Mouse (Mus musculus): Measurements from ENCODE around the gene Lhfpl4. TPM values are rescaled to one million over a fixed set of nuclear protein-coding genes. Genes with fewer than 3 reads are reported as not detected.

Lhfpl4 gene
- total and polyA plus RNA-seq, 3 experiments, result 2.3 to 5.4 (median 3.8) TPM

- DNase-seq, result no peak
These were observed 26.7 kb downstream of the Lhfpl4 start for GRCm38 (mm10) chr6:113168316-113168975.

GRCm38 (mm10) chr6:113166661-113167251 lies 28.4 kb downstream of the Lhfpl4 start:
- peak; percentile 92 for DNase-seq

GRCm38 (mm10) chr6:113163513-113163912 lies 31.7 kb downstream of the Lhfpl4 start:
- no peak for DNase-seq

GRCm38 (mm10) chr6:113161982-113162381 lies 33.2 kb downstream of the Lhfpl4 start:
- DNase-seq, result no peak

- no peak for DNase-seq
These were observed 35.1 kb downstream of the Lhfpl4 start for GRCm38 (mm10) chr6:113160106-113160505.

GRCm38 (mm10) chr6:113156064-113156463 lies 39.1 kb downstream of the Lhfpl4 start:
- DNase-seq, result no peak

GRCm38 (mm10) chr6:113154886-113155285 lies 40.3 kb downstream of the Lhfpl4 start:
- no peak for DNase-seq

- DNase-seq, result no peak
These were observed 41.1 kb downstream of the Lhfpl4 start for GRCm38 (mm10) chr6:113154071-113154470.

- no peak for DNase-seq
These were observed 49.9 kb downstream of the Lhfpl4 start for GRCm38 (mm10) chr6:113145249-113145648.

GRCm38 (mm10) chr6:113144764-113145163 lies 50.4 kb downstream of the Lhfpl4 start:
- no peak for DNase-seq

- no peak for DNase-seq
These were observed 53.6 kb downstream of the Lhfpl4 start for GRCm38 (mm10) chr6:113141389-113142094.

- no peak for DNase-seq
These were observed 61.8 kb downstream of the Lhfpl4 start for GRCm38 (mm10) chr6:113133360-113133759.

- peak; percentile 21 for DNase-seq
These were observed 74.4 kb downstream of the Lhfpl4 start for GRCm38 (mm10) chr6:113120806-113121205.

Other genes with a start within 250 kb of the Lhfpl4 start
- 10 to 100 TPM; 14.3 to 21.2 TPM for gene Srgap3, start 248.1 kb downstream of the Lhfpl4 start, total RNA-seq (2021)
- 3.2 and 3.7 TPM in 2 replicates for gene Srgap3, start 248.1 kb downstream of the Lhfpl4 start, polyA plus RNA-seq (2012; rRNA removed)
- 10 to 100 TPM; 32.7 to 35.2 TPM for gene Thumpd3, start 149.2 kb downstream of the Lhfpl4 start, total RNA-seq (2021)
- 2.8 and 3.0 TPM in 2 replicates for gene Thumpd3, start 149.2 kb downstream of the Lhfpl4 start, polyA plus RNA-seq (2012; rRNA removed)
- 10 to 100 TPM; 72.0 to 96.9 TPM for gene Setd5, start 118.0 kb downstream of the Lhfpl4 start, total RNA-seq (2021)
- 22.8 and 24.3 TPM in 2 replicates for gene Setd5, start 118.0 kb downstream of the Lhfpl4 start, polyA plus RNA-seq (2012; rRNA removed)
- gene Mtmr14, start 42.5 kb upstream of the Lhfpl4 start, total RNA-seq (2021), result 10 to 100 TPM; 14.8 to 23.8 TPM
- gene Mtmr14, start 42.5 kb upstream of the Lhfpl4 start, polyA plus RNA-seq (2012; rRNA removed), result 46.7 and 47.1 TPM in 2 replicates
- 1 to 10 TPM; 2.8 to 3.4 TPM for gene Cpne9, start 86.9 kb upstream of the Lhfpl4 start, total RNA-seq (2021)
- gene Cpne9, start 86.9 kb upstream of the Lhfpl4 start, polyA plus RNA-seq (2012; rRNA removed), result 2.2 and 7.4 TPM in 2 replicates
- 10 to 100 TPM; 23.8 to 24.2 TPM for gene Brpf1, start 111.8 kb upstream of the Lhfpl4 start, total RNA-seq (2021)
- gene Brpf1, start 111.8 kb upstream of the Lhfpl4 start, polyA plus RNA-seq (2012; rRNA removed), result 14.3 and 15.1 TPM in 2 replicates
- 10 to 100 TPM; 10.5 to 16.4 TPM for gene Ogg1, start 131.6 kb upstream of the Lhfpl4 start, total RNA-seq (2021)
- gene Ogg1, start 131.6 kb upstream of the Lhfpl4 start, polyA plus RNA-seq (2012; rRNA removed), result 22.0 and 22.3 TPM in 2 replicates
- 10 to 100 TPM; 49.0 to 58.3 TPM for gene Camk1, start 148.6 kb upstream of the Lhfpl4 start, total RNA-seq (2021)
- gene Camk1, start 148.6 kb upstream of the Lhfpl4 start, polyA plus RNA-seq (2012; rRNA removed), result 56.7 and 69.9 TPM in 2 replicates
- 10 to 100 TPM; 35.1 to 47.0 TPM for gene Tada3, start 182.5 kb upstream of the Lhfpl4 start, total RNA-seq (2021)
- gene Tada3, start 182.5 kb upstream of the Lhfpl4 start, polyA plus RNA-seq (2012; rRNA removed), result 32.4 and 34.5 TPM in 2 replicates
- gene Arpc4, start 182.7 kb upstream of the Lhfpl4 start, total RNA-seq (2021), result 100 to 1,000 TPM; 175 to 211 TPM
- 61.0 and 62.3 TPM in 2 replicates for gene Arpc4, start 182.7 kb upstream of the Lhfpl4 start, polyA plus RNA-seq (2012; rRNA removed)
- gene Ttll3, start 193.9 kb upstream of the Lhfpl4 start, total RNA-seq (2021), result 1 to 10 TPM; 2.1 to 3.5 TPM
- gene Ttll3, start 193.9 kb upstream of the Lhfpl4 start, polyA plus RNA-seq (2012; rRNA removed), result 5.8 and 7.0 TPM in 2 replicates
- gene Rpusd3, start 224.0 kb upstream of the Lhfpl4 start, total RNA-seq (2021), result 1 to 10 TPM; 9.1 to 9.2 TPM
- 65.5 and 102 TPM in 2 replicates for gene Rpusd3, start 224.0 kb upstream of the Lhfpl4 start, polyA plus RNA-seq (2012; rRNA removed)
- gene Cidec, start 240.4 kb upstream of the Lhfpl4 start, total RNA-seq (2021), result 100 to 1,000 TPM; 354 to 980 TPM
- 514 and 896 TPM in 2 replicates for gene Cidec, start 240.4 kb upstream of the Lhfpl4 start, polyA plus RNA-seq (2012; rRNA removed)
- gene Jagn1, start 247.2 kb upstream of the Lhfpl4 start, total RNA-seq (2021), result 10 to 100 TPM; 50.5 TPM
- 49.5 and 64.3 TPM in 2 replicates for gene Jagn1, start 247.2 kb upstream of the Lhfpl4 start, polyA plus RNA-seq (2012; rRNA removed)

All from adrenal gland, adult 2 months (tissue).